Mouse (Mus musculus) myocyte (in vitro differentiated cells): ENCODE results near the gene Hras. TPM values are rescaled to one million over a fixed set of nuclear protein-coding genes. Genes with fewer than 3 reads are reported as not detected.

Experiments
- H3K27me3 ChIP-seq: one replicate; pipeline ENCODE4 v1.6.1; 2011; ENCODE audit not compliant: control insufficient read depth, insufficient read depth, insufficient read length
- H3K36me3 ChIP-seq: one replicate; pipeline ENCODE4 v1.6.1; 2011; ENCODE audit not compliant: control insufficient read depth, insufficient read depth
- H3K4me2 ChIP-seq: one replicate; pipeline ENCODE4 v1.6.1; 2011; ENCODE audit warnings: low read depth, control low read depth
- H3K4me3 ChIP-seq: one replicate; pipeline ENCODE4 v1.5.1; 2011; ENCODE audit warnings: mild to moderate bottlenecking, control low read depth, moderate library complexity
- H3K79me2 ChIP-seq: one replicate; pipeline ENCODE4 v1.6.1; 2011; ENCODE audit not compliant: control insufficient read depth, insufficient read depth
- H3ac ChIP-seq: one replicate; pipeline ENCODE4 v1.6.1; 2011; ENCODE audit not compliant: control insufficient read depth, insufficient read length
- CEBPB ChIP-seq: IDR thresholded peaks from 2 replicates; pipeline ENCODE4 v1.6.1; 2011; ENCODE audit warnings: mild to moderate bottlenecking, moderate library complexity; ENCODE audit not compliant: poor library complexity, insufficient read depth, severe bottlenecking
- E2F4 ChIP-seq: IDR thresholded peaks from one replicate; pipeline ENCODE4 v1.6.1; 2011; ENCODE audit warnings: mild to moderate bottlenecking, control low read depth, moderate library complexity; ENCODE audit not compliant: insufficient read depth
- MAX ChIP-seq: IDR thresholded peaks from one replicate; pipeline ENCODE4 v1.6.1; 2011; ENCODE audit warnings: low read depth, mild to moderate bottlenecking, control low read depth
- MYOD1 ChIP-seq, 3 experiments: IDR thresholded peaks; one replicate each; pipeline ENCODE4 v1.6.1; 2011; ENCODE audit warnings: control low read depth in 2 of 3, low read depth in 2 of 3, mild to moderate bottlenecking in 2 of 3, moderate library complexity in 1 of 3; ENCODE audit not compliant: insufficient read length in 2 of 3, control insufficient read depth in 1 of 3
- MYOG ChIP-seq, 3 experiments: IDR thresholded peaks; one replicate each; pipeline ENCODE4 v1.6.1; 2011; ENCODE audit warnings: control low read depth in 2 of 3, low read depth in 2 of 3, mild to moderate bottlenecking in 2 of 3; ENCODE audit not compliant: insufficient read length in 2 of 3, control insufficient read depth in 1 of 3, insufficient read depth in 1 of 3
- POLR2A ChIP-seq: IDR thresholded peaks from one replicate; pipeline ENCODE4 v1.6.1; 2011; ENCODE audit warnings: low read depth, mild to moderate bottlenecking, control low read depth, moderate library complexity; ENCODE audit not compliant: insufficient read length
- POLR2AphosphoS2 ChIP-seq: IDR thresholded peaks from one replicate; pipeline ENCODE4 v1.6.1; 2011; ENCODE audit warnings: low read depth, control low read depth; ENCODE audit not compliant: insufficient read length
- REST ChIP-seq: IDR thresholded peaks from one replicate; pipeline ENCODE4 v1.6.1; 2011; ENCODE audit warnings: mild to moderate bottlenecking, control low read depth, moderate library complexity; ENCODE audit not compliant: insufficient read depth, insufficient read length
- SRF ChIP-seq: IDR thresholded peaks from one replicate; pipeline ENCODE4 v1.6.1; 2011; ENCODE audit warnings: low read depth; ENCODE audit not compliant: control insufficient read depth, insufficient read length
- TCF12 ChIP-seq: IDR thresholded peaks from one replicate; pipeline ENCODE4 v1.6.1; 2011; ENCODE audit warnings: mild to moderate bottlenecking, control low read depth; ENCODE audit not compliant: poor library complexity, insufficient read depth, severe bottlenecking
- TCF3 ChIP-seq: IDR thresholded peaks from one replicate; pipeline ENCODE4 v1.6.1; 2011; ENCODE audit warnings: low read depth, control low read depth; ENCODE audit not compliant: insufficient read length
- USF1 ChIP-seq: IDR thresholded peaks from one replicate; pipeline ENCODE4 v1.6.1; 2011; ENCODE audit warnings: low read depth, mild to moderate bottlenecking, control low read depth, moderate library complexity
- polyA plus RNA-seq: library from polyadenylated mRNA; unstranded; fragments of >200 nt; fragmentation: generic; extraction: Trizol; gene quantifications from one replicate; pipeline ENCODE4 v1.2.1, GENCODE M21; 2012; ENCODE audit warnings: missing spikeins

Gene Hras
- polyA plus RNA-seq, 1 experiment: 215 TPM

GRCm38 (mm10) chr7:141210606-141211131 lies 16.9 kb upstream of the Hras start:
- H3K4me2 ChIP-seq: no peak overlapping the region
- TF ChIP-seq POLR2A: no peak
- TF ChIP-seq POLR2AphosphoS2: no peak
- no peak for TF ChIP-seq CEBPB
- TF ChIP-seq TCF3: no peak
- TF ChIP-seq REST: no peak
- no peak for TF ChIP-seq E2F4
- no peak for TF ChIP-seq MYOG (IDR thresholded peaks at IDR 0.05; ENCODE audit: control insufficient read depth in 1 of 3, insufficient read depth in 1 of 3, insufficient read length in 2 of 3, low read depth in 2 of 3)
- TF ChIP-seq MYOD1 (IDR thresholded peaks at IDR 0.05; ENCODE audit: control insufficient read depth in 1 of 3, insufficient read length in 2 of 3, low read depth in 2 of 3): no peak
- no peak for TF ChIP-seq MAX
- TF ChIP-seq SRF: no peak
- no peak for TF ChIP-seq TCF12
- TF ChIP-seq USF1: no peak
- no peaks in the 10 kb centered on the region for H3K79me2 ChIP-seq
- H3K27me3 ChIP-seq: peaks cover 72% of the 10 kb centered on the region
- no peak overlapping the region for H3ac ChIP-seq
- no peak overlapping the region for H3K4me3 ChIP-seq
- H3K36me3 ChIP-seq: no peaks in the 10 kb centered on the region

DNA sequence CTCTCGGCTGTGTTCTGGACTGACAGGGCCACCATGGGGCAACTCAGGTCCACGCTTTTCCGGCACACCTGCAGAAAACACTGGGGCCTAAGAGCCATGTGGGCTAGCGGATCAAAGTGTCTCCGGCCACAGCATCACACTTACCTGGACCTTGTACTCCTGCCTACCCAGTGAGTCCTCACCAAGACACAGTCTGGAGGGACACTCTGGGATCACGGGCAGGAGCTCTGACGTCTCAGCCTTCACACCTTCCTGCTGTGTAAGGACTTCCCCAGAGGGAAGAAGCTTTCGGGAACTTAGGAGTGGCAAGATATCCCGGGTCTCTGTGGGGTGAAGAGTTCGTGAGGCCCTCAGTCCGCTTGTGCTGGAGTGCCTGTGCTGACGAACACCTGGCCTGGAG lies 16.3 kb upstream of the Hras start:
- no peak for TF ChIP-seq TCF12
- TF ChIP-seq POLR2AphosphoS2: no peak
- no peak for TF ChIP-seq MYOD1 (IDR thresholded peaks at IDR 0.05; ENCODE audit: control insufficient read depth in 1 of 3, insufficient read length in 2 of 3, low read depth in 2 of 3)
- TF ChIP-seq POLR2A: no peak
- TF ChIP-seq USF1: no peak
- no peak for TF ChIP-seq MAX
- no peak for TF ChIP-seq CEBPB
- TF ChIP-seq SRF: no peak
- no peak for TF ChIP-seq MYOG (IDR thresholded peaks at IDR 0.05; ENCODE audit: control insufficient read depth in 1 of 3, insufficient read depth in 1 of 3, insufficient read length in 2 of 3, low read depth in 2 of 3)
- Histone ChIP-seq H3K79me2 (no peaks in the 10 kb centered on the region), H3K27me3 (peaks cover 76% of the 10 kb centered on the region), H3K36me3 (no peaks in the 10 kb centered on the region), H3ac (no peak overlapping the region), H3K4me3 (no peak overlapping the region), H3K4me2 (no peak overlapping the region)

- Histone ChIP-seq H3K36me3 (no peaks in the 10 kb centered on the region), H3K4me3 (no peak overlapping the region), H3K27me3 (peaks cover 76% of the 10 kb centered on the region), H3K79me2 (no peaks in the 10 kb centered on the region), H3K4me2 (no peak overlapping the region), H3ac (no peak overlapping the region)
- TF ChIP-seq TCF12 (no peak), MYOG (IDR thresholded peaks at IDR 0.05; ENCODE audit: control insufficient read depth in 1 of 3, insufficient read depth in 1 of 3, insufficient read length in 2 of 3, low read depth in 2 of 3) (no peak), POLR2A (no peak), MYOD1 (IDR thresholded peaks at IDR 0.05; ENCODE audit: control insufficient read depth in 1 of 3, insufficient read length in 2 of 3, low read depth in 2 of 3) (no peak), CEBPB (no peak), USF1 (no peak), E2F4 (no peak), REST (no peak), TCF3 (no peak), SRF (no peak), MAX (no peak), POLR2AphosphoS2 (no peak)
Measured at GRCm38 (mm10) chr7:141209526-141209925, 15.7 kb upstream of the Hras start.

GRCm38 (mm10) chr7:141206182-141206937 lies 12.6 kb upstream of the Hras start:
- TF ChIP-seq TCF3 (no peak), MAX (no peak), USF1 (no peak), E2F4 (no peak), CEBPB (no peak), TCF12 (no peak), SRF (no peak)

GRCm38 (mm10) chr7:141205504-141205903 lies 11.7 kb upstream of the Hras start:
- no peak overlapping the region for H3K4me3 ChIP-seq
- TF ChIP-seq CEBPB: no peak
- TF ChIP-seq USF1: no peak
- TF ChIP-seq TCF3: no peak
- no peak for TF ChIP-seq SRF
- no peak for TF ChIP-seq MYOG (IDR thresholded peaks at IDR 0.05; ENCODE audit: control insufficient read depth in 1 of 3, insufficient read depth in 1 of 3, insufficient read length in 2 of 3, low read depth in 2 of 3)
- no peak for TF ChIP-seq MAX
- no peak for TF ChIP-seq POLR2AphosphoS2
- no peak for TF ChIP-seq MYOD1 (IDR thresholded peaks at IDR 0.05; ENCODE audit: control insufficient read depth in 1 of 3, insufficient read length in 2 of 3, low read depth in 2 of 3)
- no peak for TF ChIP-seq E2F4
- TF ChIP-seq REST: no peak
- no peak for TF ChIP-seq POLR2A
- no peak for TF ChIP-seq TCF12
- no peaks in the 10 kb centered on the region for H3K36me3 ChIP-seq
- no peak overlapping the region for H3K4me2 ChIP-seq
- H3K27me3 ChIP-seq: peaks cover 45% of the 10 kb centered on the region
- H3ac ChIP-seq: no peak overlapping the region
- no peaks in the 10 kb centered on the region for H3K79me2 ChIP-seq

More at GRCm38 (mm10) chr7:141206182-141206937, 12.6 kb upstream of the Hras start:
- H3ac ChIP-seq: no peak overlapping the region
- no peaks in the 10 kb centered on the region for H3K79me2 ChIP-seq
- no peak overlapping the region for H3K4me3 ChIP-seq
- H3K36me3 ChIP-seq: no peaks in the 10 kb centered on the region
- H3K4me2 ChIP-seq: no peak overlapping the region
- H3K27me3 ChIP-seq: peaks cover 54% of the 10 kb centered on the region
